Mouse (Mus musculus): ENCODE data around the gene Krtap5-5. TPM values are rescaled to one million over a fixed set of nuclear protein-coding genes. Genes with fewer than 3 reads are reported as not detected.
A peak's percentile ranks its signal among the peaks of the same experiment; 100 is the strongest.
"Not testable (repeated sequence)": the region's sequence is repeated elsewhere in the genome, so short reads cannot be mapped to it uniquely, and the experiment has no call there.

Gene Krtap5-5
- polyA plus RNA-seq (2015; fragmentation: Nextera tagmentation; extraction: Ambion mirVana): 0.16 TPM in 1 of 2 replicates, not detected in the other

- not testable (repeated sequence) for DNase-seq (ENCODE audit: low spot score)
Observed at GRCm38 (mm10) chr7:142229871-142230270, at the start of gene Krtap5-5. Gene Krtap5-5, minus strand, starts transcription at chr7:142229971.

DNA sequence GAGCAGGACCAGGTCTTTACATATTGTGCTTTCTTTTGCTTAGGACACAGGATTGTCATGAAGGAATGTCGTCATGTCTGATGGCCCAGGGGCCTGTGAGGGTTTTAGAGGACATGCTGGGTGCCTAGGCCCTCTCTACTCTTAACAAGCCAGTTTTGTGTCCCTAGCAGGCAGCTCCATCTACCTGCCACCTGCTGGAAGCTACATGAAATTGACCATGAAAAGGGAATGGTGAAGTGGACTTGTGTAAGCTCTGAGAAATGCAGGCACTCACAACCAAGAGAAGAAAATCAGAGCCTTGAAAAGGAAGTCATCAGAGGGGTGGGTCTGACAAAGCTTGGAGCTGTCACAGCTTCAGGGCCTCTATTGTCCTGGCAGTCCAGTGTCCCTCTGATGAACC is 49.5 kb upstream of the Krtap5-5 start:
- not testable (repeated sequence) for DNase-seq (ENCODE audit: low spot score)

- DNase-seq (ENCODE audit: low spot score): peak; percentile 47
Observed at GRCm38 (mm10) chr7:142278183-142278582, 48.4 kb upstream of the Krtap5-5 start.

DNA sequence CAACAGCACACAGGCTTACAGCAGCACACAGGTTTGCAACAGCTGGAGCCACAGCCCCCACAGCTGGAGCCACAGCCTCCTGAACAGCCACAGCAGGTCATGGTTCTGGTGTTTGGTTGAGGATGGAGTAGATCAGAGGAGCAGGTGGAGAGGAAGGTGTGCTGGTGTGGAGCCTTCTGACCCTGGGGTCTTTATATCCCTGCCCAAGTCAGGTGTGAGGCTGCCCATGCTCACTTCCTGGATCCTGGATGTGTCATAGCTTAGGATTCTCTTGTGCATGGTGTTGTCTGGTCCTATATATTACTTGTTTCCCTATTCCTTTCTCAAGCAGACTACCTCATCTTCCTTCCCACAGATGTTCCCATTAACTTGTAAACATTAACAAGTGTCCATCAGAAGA is 44.5 kb upstream of the Krtap5-5 start, which contains the start of gene Gm4559:
Gene Gm4559, minus strand, starts transcription at position 101 of the 400 bp plus-strand sequence.
- DNase-seq (ENCODE audit: low spot score): not testable (repeated sequence)

DNA sequence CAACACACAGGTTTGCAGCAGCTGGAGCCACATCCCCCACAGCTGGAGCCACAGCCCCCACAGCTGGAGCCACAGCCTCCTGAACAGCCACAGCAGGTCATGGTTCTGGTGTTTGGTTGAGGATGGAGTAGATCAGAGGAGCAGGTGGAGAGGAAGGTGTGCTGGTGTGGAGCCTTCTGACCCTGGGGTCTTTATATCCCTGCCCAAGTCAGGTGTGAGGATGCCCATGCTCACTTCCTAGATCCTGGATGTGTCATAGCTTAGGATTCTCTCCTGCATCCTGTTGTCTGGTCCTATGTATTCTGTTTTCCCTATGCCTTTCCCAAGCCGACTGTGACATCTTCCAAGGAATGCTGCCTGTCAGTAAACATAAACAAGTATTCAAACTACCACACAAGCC is 28.5 kb upstream of the Krtap5-5 start, which contains the start of gene Gm2431:
Gene Gm2431, minus strand, starts transcription at position 101 of the 400 bp plus-strand sequence.
- DNase-seq (ENCODE audit: low spot score): not testable (repeated sequence)

GRCm38 (mm10) chr7:142255517-142255916 is 25.7 kb upstream of the Krtap5-5 start:
- DNase-seq (ENCODE audit: low spot score): peak; percentile 10

GRCm38 (mm10) chr7:142249824-142250223 is 20.1 kb upstream of the Krtap5-5 start:
- peak; percentile 23 for DNase-seq (ENCODE audit: low spot score)

- DNase-seq (ENCODE audit: low spot score): no peak
Observed at GRCm38 (mm10) chr7:142240978-142241377, 11.2 kb upstream of the Krtap5-5 start, which contains the start of gene Gm40460. Gene Gm40460, minus strand, starts transcription at chr7:142241078.

DNA sequence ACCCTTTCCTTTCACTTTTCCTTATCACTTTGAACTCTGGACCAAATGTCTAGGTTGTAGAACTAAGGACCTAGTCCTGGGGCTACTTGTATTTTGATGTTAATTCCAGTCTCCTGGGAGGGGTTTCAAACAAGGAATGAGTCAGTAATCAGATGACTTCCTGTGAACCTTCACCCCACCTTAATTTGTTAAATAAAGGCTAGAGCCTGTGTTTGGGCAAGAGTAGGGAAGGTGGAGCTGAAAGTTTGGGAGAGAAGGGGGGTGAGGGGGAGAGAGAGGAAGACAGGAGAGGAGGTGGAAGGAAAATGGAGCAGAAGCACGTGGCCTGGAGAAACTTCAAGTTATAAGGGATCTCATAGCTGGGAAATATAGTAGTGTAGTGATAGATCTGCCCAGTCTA is 1.8 kb upstream of the Krtap5-5 start:
- no peak for DNase-seq (ENCODE audit: low spot score)

GRCm38 (mm10) chr7:142224518-142224917 is 5.3 kb downstream of the Krtap5-5 start:
- DNase-seq (ENCODE audit: low spot score): no peak

DNA sequence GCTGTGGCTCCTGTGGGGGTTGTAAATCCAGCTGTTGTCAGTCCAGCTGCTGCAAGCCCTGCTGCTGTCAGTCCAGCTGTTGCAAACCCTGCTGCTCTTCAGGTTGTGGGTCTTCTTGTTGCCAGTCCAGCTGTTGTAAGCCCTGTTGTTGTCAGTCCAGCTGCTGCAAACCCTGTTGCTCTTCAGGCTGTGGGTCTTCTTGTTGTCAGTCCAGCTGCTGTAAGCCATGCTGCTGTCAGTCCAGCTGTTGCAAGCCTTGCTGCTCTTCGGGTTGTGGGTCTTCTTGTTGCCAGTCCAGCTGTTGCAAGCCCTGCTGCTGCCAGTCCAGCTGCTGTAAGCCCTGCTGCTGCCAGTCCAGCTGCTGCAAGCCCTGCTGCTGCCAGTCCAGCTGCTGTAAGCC is 17.6 kb downstream of the Krtap5-5 start:
- not testable (repeated sequence) for DNase-seq (ENCODE audit: low spot score)

GRCm38 (mm10) chr7:142211559-142211958 is 18.2 kb downstream of the Krtap5-5 start, which contains the start of gene Gm7579:
Gene Gm7579, plus strand, starts transcription at chr7:142211859.
- no peak for DNase-seq (ENCODE audit: low spot score)

DNA sequence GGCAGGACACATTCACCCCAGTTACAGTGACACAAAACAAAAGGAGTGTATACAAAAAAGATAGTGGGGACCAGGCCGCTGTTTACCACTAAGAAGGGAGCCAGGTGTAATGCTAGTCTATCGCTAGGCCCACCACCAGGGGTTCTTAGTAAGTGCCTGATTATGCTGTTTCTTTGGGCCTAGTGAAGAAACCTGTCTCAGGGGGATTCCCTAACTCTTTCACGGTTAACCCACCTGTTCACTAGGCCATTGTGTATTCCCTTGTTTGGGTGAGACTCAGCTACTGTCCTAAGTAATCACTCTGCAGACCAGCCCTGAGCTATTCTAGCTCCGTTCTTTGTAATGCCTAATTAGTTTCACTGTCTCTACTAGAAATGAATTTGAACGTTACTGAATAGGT is 22.9 kb downstream of the Krtap5-5 start:
- DNase-seq (ENCODE audit: low spot score): not testable (repeated sequence)

DNA sequence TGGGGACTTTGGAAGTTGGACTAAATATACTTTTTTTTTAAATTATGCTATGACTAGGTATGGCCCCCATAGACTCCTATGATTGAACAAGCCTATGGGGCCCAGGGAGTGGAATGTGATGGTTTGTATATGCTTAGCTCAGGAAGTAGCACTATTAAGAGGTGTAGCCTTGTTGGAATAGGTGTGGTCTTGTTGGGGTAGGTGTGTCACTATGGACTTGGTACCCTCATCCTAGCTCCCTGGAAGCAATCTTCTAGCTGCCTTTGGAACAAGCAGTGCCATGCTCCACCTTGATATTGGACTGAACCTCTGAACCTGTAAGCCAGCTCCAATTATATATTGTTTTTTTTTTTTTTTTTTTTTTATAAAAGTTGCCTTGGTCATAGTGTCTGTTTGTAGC is 24.3 kb downstream of the Krtap5-5 start:
- DNase-seq (ENCODE audit: low spot score): no peak

DNA sequence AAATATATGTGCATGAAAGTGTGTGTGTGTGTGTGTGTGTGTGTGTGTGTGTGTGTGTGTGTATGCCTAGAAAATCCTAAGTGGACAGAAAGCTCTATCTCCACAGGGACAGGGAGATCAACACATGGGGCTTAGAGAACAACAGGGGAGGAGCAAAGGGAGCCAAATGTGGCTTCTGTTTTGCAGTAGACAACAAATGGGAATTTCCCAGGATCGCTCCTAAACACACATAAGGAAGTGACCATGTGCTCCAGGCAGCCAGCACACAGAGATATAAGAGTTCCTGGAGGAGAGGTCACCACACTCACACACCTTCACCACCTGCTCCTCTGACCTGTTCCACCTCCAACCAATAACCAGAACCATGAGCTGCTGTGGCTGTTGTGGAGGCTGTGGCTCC is 28.7 kb downstream of the Krtap5-5 start, which contains the start of gene Krtap5-3:
Gene Krtap5-3, plus strand, starts transcription at position 301 of the 400 bp plus-strand sequence.
- no peak for DNase-seq (ENCODE audit: low spot score)

- no peak for DNase-seq (ENCODE audit: low spot score)
Observed at GRCm38 (mm10) chr7:142198748-142199147, 31.0 kb downstream of the Krtap5-5 start.

DNA sequence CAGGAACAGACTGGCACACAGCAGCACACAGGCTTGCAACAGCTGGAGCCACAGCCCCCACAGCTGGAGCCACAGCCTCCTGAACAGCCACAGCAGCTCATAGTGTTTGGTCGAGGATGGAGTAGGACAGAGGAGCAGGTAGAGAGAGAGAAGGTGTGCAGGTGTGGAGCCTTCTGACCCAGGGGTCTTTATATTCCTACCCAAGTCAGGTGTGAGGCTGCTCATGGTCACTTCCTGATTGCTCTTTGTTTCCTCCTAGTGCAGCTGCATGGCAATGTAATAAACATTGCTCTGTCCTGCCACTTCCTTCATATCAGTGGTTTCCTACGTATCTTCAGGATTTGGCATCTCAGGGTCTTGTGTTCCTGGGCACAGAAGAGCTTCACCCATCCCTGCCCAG is 39.5 kb downstream of the Krtap5-5 start, which contains the start of gene Gm10153:
Gene Gm10153, minus strand, starts transcription at position 101 of the 400 bp plus-strand sequence.
- DNase-seq (ENCODE audit: low spot score): no peak

DNA sequence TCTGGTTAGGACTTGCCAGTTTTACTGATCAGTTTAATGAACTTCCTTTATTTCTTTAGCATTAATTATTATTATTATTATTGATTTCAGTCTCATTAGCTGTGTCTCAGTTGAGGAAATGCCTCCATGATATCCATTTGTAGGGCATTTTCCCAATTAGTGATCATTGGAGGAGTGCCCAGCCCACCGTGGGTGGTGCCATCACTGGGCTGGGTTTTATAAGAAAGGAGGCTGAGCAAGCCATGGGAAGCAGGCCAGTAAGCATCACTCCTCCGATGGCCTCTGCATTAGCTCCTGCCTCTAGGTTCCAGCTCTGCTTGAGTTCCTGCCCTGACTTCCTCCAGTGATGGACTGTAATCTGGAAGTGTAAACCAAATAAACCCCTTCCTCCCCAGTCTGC is 41.6 kb downstream of the Krtap5-5 start:
- DNase-seq (ENCODE audit: low spot score): no peak

DNA sequence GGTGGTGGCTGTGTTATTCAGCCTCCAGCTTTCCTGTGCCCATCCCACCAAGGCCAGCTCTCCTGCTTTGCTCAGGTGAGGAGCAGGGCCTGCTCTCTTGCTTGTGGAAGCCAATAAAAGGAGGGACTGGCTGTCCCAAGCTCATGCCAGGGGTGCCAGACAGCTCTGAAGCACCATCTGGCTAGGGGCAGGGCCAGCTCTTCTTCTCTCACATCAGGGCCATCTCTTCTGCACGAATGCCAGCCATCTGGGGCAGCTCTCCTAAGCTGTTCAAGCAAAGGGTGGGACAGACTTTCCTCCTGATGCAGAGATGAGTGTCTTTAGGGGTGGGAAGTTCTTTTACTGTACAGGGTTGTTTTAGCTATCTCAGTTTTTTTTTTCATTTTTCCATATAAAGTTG is 48.8 kb downstream of the Krtap5-5 start:
- DNase-seq (ENCODE audit: low spot score): no peak
